Mouse (Mus musculus): ENCODE measurements around the gene Bloc1s2. TPM values are rescaled to one million over a fixed set of nuclear protein-coding genes. Genes with fewer than 3 reads are reported as not detected.

The Bloc1s2 gene
- polyA plus RNA-seq (2015; fragmentation: Nextera tagmentation; extraction: Ambion mirVana) = 74.2 and 77.2 TPM in 2 replicates

DNA sequence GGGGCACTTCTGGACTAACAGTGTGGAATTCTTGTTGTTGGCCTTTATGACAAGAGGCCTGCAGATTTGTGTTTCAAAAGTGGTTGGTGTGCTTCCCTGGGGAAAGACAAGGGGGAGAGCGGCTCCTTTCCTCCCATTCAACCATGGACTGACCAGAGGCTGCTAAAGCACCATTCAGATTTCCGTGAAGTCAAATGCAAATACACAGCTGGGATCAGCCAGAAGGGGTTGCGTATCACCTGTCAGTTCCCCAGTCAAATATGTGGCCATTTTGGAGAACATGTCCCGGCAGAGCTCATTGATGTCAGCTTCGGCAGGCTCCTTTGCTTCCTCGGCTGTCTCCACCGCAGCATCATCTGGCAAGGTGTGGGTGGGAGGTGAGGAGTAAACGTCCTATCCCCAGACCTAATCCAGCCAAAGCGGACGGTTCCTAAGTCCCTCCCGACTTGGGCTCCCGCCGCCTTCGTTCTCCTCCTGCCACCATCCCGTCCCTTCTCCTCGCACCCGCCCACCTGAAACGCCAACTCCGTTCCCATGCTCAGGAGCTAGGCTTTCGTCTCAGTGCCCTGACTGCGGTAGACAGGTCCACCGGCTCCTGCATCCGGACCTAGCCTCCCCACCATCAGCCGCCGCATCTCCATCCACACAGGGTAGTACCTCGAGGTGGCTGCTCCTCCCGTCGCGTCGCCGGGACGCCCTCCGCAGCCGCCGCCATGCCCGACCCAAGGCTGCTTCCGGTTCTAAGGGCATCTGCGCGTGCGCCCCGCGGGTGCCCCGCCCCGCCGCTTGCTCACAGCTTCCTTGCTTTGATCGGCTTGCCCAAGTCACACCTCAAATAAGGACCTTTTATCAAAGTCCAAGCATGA is at the start of gene Bloc1s2:
Gene Bloc1s2, minus strand, starts transcription at position 745 of the 866 bp plus-strand sequence.
- Histone ChIP-seq H3K27ac (ENCODE audit: low read length) (0 out of 2 replicates have a peak within 1 kb of the TSS, but pooled peaks have one; percentile 33), H3K4me2 (ENCODE audit: low read depth, low read length) (peak within 1 kb of the TSS; percentile 86), H3K27me3 (ENCODE audit: control insufficient read depth, insufficient read depth, low read length) (no peaks in the 10 kb centered on the region; the same call in 1 of the 2 replicates), H3K4me1 (ENCODE audit: control insufficient read depth, insufficient read depth, low read length) (peaks cover 4% of the 10 kb centered on the region), H3K36me3 (ENCODE audit: control insufficient read depth, insufficient read depth, low read length) (peaks cover 9% of the 10 kb centered on the region), H3K9me3 (replicated peaks; ENCODE audit: control insufficient read depth, low read length) (no peaks in the 10 kb centered on the region), H3K4me3 (replicated peaks; ENCODE audit: low read length) (peak within 1 kb of the TSS; percentile 72), H3K9ac (ENCODE audit: low read length) (peak within 1 kb of the TSS; percentile 80)
- ATAC-seq (ENCODE audit: insufficient read depth, low FRiP score) = peak; percentile 89; the same call in 1 of the 2 replicates
- 1% methylated on average over 46 of the region's 46 CpGs for WGBS

DNA sequence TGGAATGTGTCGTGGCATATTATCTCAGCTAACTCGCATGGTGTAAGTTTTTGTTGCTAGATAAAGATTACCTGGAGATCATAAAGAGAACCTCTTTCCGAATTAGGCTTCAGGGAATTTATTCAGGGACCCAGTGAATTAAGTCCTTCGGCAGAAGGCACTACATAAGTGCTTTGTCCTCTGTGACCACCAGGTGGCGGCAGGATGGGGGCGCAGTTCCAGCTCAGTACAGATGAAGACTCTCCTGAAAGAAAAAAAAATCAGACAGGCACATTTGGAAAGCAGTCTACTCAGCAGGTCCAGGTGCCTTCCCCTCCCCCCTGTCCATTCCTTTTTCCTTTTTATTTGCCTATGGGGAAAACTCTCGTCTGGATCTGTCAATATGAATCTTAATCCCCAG is 48.9 kb upstream of the Bloc1s2 start:
- H3K9me3 ChIP-seq (replicated peaks; ENCODE audit: control insufficient read depth, low read length) = no peaks in the 10 kb centered on the region
- ATAC-seq (ENCODE audit: insufficient read depth, low FRiP score) = no peak

DNA sequence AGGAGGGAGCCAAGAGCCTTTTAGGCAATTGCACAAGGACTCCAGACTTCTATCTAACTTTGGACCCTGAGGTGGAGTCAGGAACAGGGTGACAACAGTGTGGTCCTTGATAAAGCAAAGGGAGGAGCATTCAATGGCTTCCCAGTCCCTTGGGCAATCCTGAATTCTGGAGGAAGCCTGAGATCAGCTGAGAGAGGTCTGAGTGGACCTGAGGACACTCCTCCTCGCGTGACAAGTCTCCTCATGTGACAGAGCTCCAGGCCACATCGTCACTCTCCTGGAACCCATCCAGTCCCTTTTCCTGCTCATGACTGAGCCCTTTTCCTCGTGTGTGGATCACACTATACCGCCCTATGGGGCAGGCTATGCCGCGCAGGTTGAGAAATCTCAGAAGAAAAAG is 47.7 kb upstream of the Bloc1s2 start:
- Histone ChIP-seq H3K4me3 (replicated peaks; ENCODE audit: low read length) (no peak overlapping the region), H3K4me1 (ENCODE audit: control insufficient read depth, insufficient read depth, low read length) (no peaks in the 10 kb centered on the region), H3K36me3 (ENCODE audit: control insufficient read depth, insufficient read depth, low read length) (no peaks in the 10 kb centered on the region), H3K27me3 (ENCODE audit: control insufficient read depth, insufficient read depth, low read length) (no peaks in the 10 kb centered on the region), H3K27ac (ENCODE audit: low read length) (no peak overlapping the region), H3K9me3 (replicated peaks; ENCODE audit: control insufficient read depth, low read length) (no peaks in the 10 kb centered on the region), H3K9ac (ENCODE audit: low read length) (no peak overlapping the region), H3K4me2 (ENCODE audit: low read depth, low read length) (no peak overlapping the region)
- WGBS = 76% methylated on average over 7 of the region's 7 CpGs
- no peak for ATAC-seq (ENCODE audit: insufficient read depth, low FRiP score)

More for the DNA sequence above, 48.9 kb upstream of the Bloc1s2 start:
- no peaks in the 10 kb centered on the region for H3K27me3 ChIP-seq (ENCODE audit: control insufficient read depth, insufficient read depth, low read length)
- WGBS = 17% methylated on average over 7 of the region's 7 CpGs
- H3K9ac ChIP-seq (ENCODE audit: low read length) = no peak overlapping the region
- H3K4me2 ChIP-seq (ENCODE audit: low read depth, low read length) = no peak overlapping the region
- H3K4me1 ChIP-seq (ENCODE audit: control insufficient read depth, insufficient read depth, low read length) = no peaks in the 10 kb centered on the region
- no peak overlapping the region for H3K4me3 ChIP-seq (replicated peaks; ENCODE audit: low read length)
- H3K27ac ChIP-seq (ENCODE audit: low read length) = no peak overlapping the region
- no peaks in the 10 kb centered on the region for H3K36me3 ChIP-seq (ENCODE audit: control insufficient read depth, insufficient read depth, low read length)

- no peaks in the 10 kb centered on the region for H3K9me3 ChIP-seq (replicated peaks; ENCODE audit: control insufficient read depth, low read length)
- no peaks in the 10 kb centered on the region for H3K36me3 ChIP-seq (ENCODE audit: control insufficient read depth, insufficient read depth, low read length)
- H3K4me2 ChIP-seq (ENCODE audit: low read depth, low read length) = no peak within 1 kb of the TSS
- H3K4me3 ChIP-seq (replicated peaks; ENCODE audit: low read length) = no peak within 1 kb of the TSS
- no peak for ATAC-seq (ENCODE audit: insufficient read depth, low FRiP score)
- WGBS = 38% methylated on average over 3 of the region's 3 CpGs
- no peak within 1 kb of the TSS for H3K27ac ChIP-seq (ENCODE audit: low read length)
- no peaks in the 10 kb centered on the region for H3K27me3 ChIP-seq (ENCODE audit: control insufficient read depth, insufficient read depth, low read length)
- no peak within 1 kb of the TSS for H3K9ac ChIP-seq (ENCODE audit: low read length)
- no peaks in the 10 kb centered on the region for H3K4me1 ChIP-seq (ENCODE audit: control insufficient read depth, insufficient read depth, low read length)
Observed at GRCm38 (mm10) chr19:44192342-44192741, 46.1 kb upstream of the Bloc1s2 start, which contains the start of gene Pkd2l1. TSS of gene Pkd2l1 (minus strand) at chr19:44192442.

DNA sequence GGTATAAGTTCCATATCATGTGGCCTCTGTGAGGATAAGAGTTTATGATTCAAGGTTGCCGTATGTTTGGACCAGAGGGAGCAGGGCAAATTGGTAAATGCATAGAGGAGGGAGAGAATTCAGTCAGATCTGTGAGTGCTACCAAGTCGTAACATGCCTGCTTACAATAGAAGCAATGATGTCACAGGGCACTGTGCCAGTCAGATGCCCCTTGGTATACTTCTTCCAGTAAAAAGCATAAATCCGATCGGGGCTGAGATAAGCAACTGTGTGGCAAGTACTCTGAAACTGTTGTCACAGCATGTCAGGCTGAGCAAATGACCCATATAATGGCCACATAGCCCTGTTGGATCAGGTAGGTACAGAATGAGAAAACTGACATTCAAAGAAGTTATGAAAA is 42.8 kb upstream of the Bloc1s2 start:
- 73% methylated on average over 4 of the region's 4 CpGs for WGBS
- Histone ChIP-seq H3K27ac (ENCODE audit: low read length) (no peak overlapping the region), H3K36me3 (ENCODE audit: control insufficient read depth, insufficient read depth, low read length) (no peaks in the 10 kb centered on the region), H3K27me3 (ENCODE audit: control insufficient read depth, insufficient read depth, low read length) (no peaks in the 10 kb centered on the region), H3K4me1 (ENCODE audit: control insufficient read depth, insufficient read depth, low read length) (no peaks in the 10 kb centered on the region), H3K4me3 (replicated peaks; ENCODE audit: low read length) (no peak overlapping the region), H3K9me3 (replicated peaks; ENCODE audit: control insufficient read depth, low read length) (no peaks in the 10 kb centered on the region), H3K9ac (ENCODE audit: low read length) (no peak overlapping the region), H3K4me2 (ENCODE audit: low read depth, low read length) (no peak overlapping the region)
- no peak for ATAC-seq (ENCODE audit: insufficient read depth, low FRiP score)

GRCm38 (mm10) chr19:44183968-44184367 is 37.7 kb upstream of the Bloc1s2 start:
- Histone ChIP-seq H3K9me3 (replicated peaks; ENCODE audit: control insufficient read depth, low read length) (no peaks in the 10 kb centered on the region), H3K27ac (ENCODE audit: low read length) (no peak overlapping the region), H3K4me3 (replicated peaks; ENCODE audit: low read length) (no peak overlapping the region), H3K4me1 (ENCODE audit: control insufficient read depth, insufficient read depth, low read length) (no peaks in the 10 kb centered on the region), H3K27me3 (ENCODE audit: control insufficient read depth, insufficient read depth, low read length) (no peaks in the 10 kb centered on the region), H3K36me3 (ENCODE audit: control insufficient read depth, insufficient read depth, low read length) (no peaks in the 10 kb centered on the region), H3K4me2 (ENCODE audit: low read depth, low read length) (no peak overlapping the region), H3K9ac (ENCODE audit: low read length) (no peak overlapping the region)
- no peak for ATAC-seq (ENCODE audit: insufficient read depth, low FRiP score)
- 77% methylated on average over 3 of the region's 3 CpGs for WGBS

DNA sequence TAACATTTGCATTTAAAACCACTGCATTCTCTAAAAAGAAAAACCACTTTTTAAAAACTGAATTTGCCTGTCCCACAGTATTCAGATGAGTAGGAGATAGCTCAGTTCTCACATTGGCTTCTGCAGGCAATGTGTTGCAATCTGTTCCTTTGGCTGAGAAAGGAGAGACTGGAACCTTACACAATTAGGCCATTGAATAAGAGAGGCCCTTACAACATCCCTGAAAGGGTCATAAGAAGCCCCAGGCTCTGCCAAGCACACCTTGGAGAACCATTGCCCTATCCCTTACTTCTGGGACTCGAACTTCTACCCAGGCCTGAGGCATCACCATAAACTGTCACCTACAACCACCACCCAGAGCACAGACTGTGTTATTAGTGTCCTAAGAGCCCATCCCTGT is 34.3 kb upstream of the Bloc1s2 start:
- no peak overlapping the region for H3K4me3 ChIP-seq (replicated peaks; ENCODE audit: low read length)
- no peaks in the 10 kb centered on the region for H3K4me1 ChIP-seq (ENCODE audit: control insufficient read depth, insufficient read depth, low read length)
- no peaks in the 10 kb centered on the region; the same call in 1 of the 2 replicates for H3K9me3 ChIP-seq (replicated peaks; ENCODE audit: control insufficient read depth, low read length)
- no peak for ATAC-seq (ENCODE audit: insufficient read depth, low FRiP score)
- H3K4me2 ChIP-seq (ENCODE audit: low read depth, low read length) = no peak overlapping the region
- H3K27ac ChIP-seq (ENCODE audit: low read length) = no peak overlapping the region
- H3K9ac ChIP-seq (ENCODE audit: low read length) = no peak overlapping the region
- H3K27me3 ChIP-seq (ENCODE audit: control insufficient read depth, insufficient read depth, low read length) = no peaks in the 10 kb centered on the region
- 75% methylated on average over 1 of the region's 1 CpGs for WGBS
- H3K36me3 ChIP-seq (ENCODE audit: control insufficient read depth, insufficient read depth, low read length) = no peaks in the 10 kb centered on the region

DNA sequence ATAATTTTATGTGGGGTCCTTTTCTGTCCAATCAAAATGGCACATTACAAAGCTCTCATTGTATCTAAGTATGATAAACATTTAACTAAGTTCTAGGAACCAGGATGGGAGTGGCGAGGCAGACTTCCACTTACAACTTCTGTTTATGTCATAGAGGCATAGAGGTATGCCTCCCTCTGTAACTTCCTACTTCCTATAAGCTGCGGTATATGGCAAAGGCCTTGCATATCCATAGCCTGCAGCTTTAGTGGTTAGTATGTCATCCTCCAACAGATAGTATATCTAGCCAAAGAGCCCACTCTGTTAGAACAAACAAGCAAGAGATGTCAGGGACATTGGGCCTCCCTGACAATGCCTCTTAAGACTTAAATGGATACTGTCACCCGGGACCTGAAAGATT is 30.5 kb upstream of the Bloc1s2 start:
- H3K27me3 ChIP-seq (ENCODE audit: control insufficient read depth, insufficient read depth, low read length) = no peaks in the 10 kb centered on the region
- H3K4me1 ChIP-seq (ENCODE audit: control insufficient read depth, insufficient read depth, low read length) = no peaks in the 10 kb centered on the region
- H3K9me3 ChIP-seq (replicated peaks; ENCODE audit: control insufficient read depth, low read length) = no peaks in the 10 kb centered on the region; the same call in 1 of the 2 replicates
- no peaks in the 10 kb centered on the region for H3K36me3 ChIP-seq (ENCODE audit: control insufficient read depth, insufficient read depth, low read length)
- no peak overlapping the region for H3K4me2 ChIP-seq (ENCODE audit: low read depth, low read length)
- no peak overlapping the region for H3K9ac ChIP-seq (ENCODE audit: low read length)
- H3K27ac ChIP-seq (ENCODE audit: low read length) = no peak overlapping the region
- WGBS = 77% methylated on average over 3 of the region's 3 CpGs
- no peak overlapping the region for H3K4me3 ChIP-seq (replicated peaks; ENCODE audit: low read length)
- ATAC-seq (ENCODE audit: insufficient read depth, low FRiP score) = no peak

- no peak overlapping the region for H3K4me3 ChIP-seq (replicated peaks; ENCODE audit: low read length)
- no peak overlapping the region for H3K27ac ChIP-seq (ENCODE audit: low read length)
- H3K27me3 ChIP-seq (ENCODE audit: control insufficient read depth, insufficient read depth, low read length) = no peaks in the 10 kb centered on the region
- no peak overlapping the region for H3K9ac ChIP-seq (ENCODE audit: low read length)
- ATAC-seq (ENCODE audit: insufficient read depth, low FRiP score) = no peak
- H3K4me1 ChIP-seq (ENCODE audit: control insufficient read depth, insufficient read depth, low read length) = no peaks in the 10 kb centered on the region
- 59% methylated on average over 8 of the region's 8 CpGs for WGBS
- H3K36me3 ChIP-seq (ENCODE audit: control insufficient read depth, insufficient read depth, low read length) = no peaks in the 10 kb centered on the region
- no peak overlapping the region for H3K4me2 ChIP-seq (ENCODE audit: low read depth, low read length)
- no peaks in the 10 kb centered on the region; the same call in 1 of the 2 replicates for H3K9me3 ChIP-seq (replicated peaks; ENCODE audit: control insufficient read depth, low read length)
Observed at GRCm38 (mm10) chr19:44174835-44175234, 28.6 kb upstream of the Bloc1s2 start.

Measured in stomach, embryonic 16.5 days (tissue).